Mouse (Mus musculus) CD4-positive, CD25-positive, alpha-beta regulatory T cell, adult 4 months (primary cell): ENCODE data around the gene Acrbp. TPM values are rescaled to one million over a fixed set of nuclear protein-coding genes. Genes with fewer than 3 reads are reported as not detected.
A peak's percentile ranks its signal among the peaks of the same experiment; 100 is the strongest.
"Not testable (repeated sequence)": the region's sequence is repeated elsewhere in the genome, so short reads cannot be mapped to it uniquely, and the experiment has no call there.

Experiments used
- ATAC-seq: one replicate; pipeline ENCODE4 v1.8.0; 2017
- polyA plus RNA-seq, 2 experiments: library from polyadenylated mRNA; unstranded; fragments of 100-300 nt; shearing (Covaris generic); gene quantifications; one replicate each; pipeline ENCODE4 v1.2.1; 2017

Acrbp gene
- polyA plus RNA-seq = 10 to 100 TPM; 24.6 to 25.9 TPM

- no peak for ATAC-seq
Observed at GRCm38 (mm10) chr6:125049678-125050077, at the start of gene Acrbp. TSS of gene Acrbp (plus strand) at chr6:125049689.

DNA sequence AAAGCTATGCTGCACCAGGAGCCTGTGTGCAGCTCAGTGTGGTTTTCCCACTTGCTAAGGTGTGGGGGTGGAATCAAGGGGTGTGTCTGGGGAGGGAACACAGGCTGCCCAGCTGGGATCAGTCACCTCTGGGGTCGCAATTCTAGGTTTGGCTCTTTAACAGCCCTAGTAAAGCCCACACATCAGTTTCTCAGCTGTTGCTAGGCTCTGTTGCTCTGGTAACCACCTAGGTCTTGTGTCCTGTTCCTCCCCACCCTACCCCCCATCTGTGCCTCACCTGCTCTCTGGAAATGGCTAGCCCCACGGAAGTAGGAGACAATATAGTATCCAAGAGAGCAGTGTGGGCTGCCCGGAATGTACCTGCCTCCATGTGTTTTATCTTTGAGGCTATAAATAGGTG lies 45.8 kb upstream of the Acrbp start:
- no peak for ATAC-seq

- no peak for ATAC-seq
Observed at GRCm38 (mm10) chr6:125005086-125005485, 44.4 kb upstream of the Acrbp start.

DNA sequence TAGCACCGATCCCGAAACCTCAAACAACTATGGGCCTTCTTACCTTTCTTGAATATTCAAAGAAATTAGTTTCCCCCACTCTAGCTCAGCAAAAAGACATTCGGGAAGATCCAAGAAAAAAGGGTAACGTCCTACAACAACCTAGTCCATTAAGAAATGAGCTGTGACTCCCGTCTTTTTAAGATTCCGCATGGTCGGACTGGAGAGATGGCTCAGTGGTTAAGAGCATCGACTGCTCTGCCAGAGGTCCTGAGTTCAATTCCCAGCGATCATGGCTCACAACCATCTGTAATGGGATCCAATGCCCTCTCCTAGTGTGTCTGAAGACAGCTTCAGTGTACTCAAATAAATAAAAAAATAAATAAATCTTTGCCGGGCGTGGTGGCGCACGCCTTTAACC lies 41.4 kb upstream of the Acrbp start:
- no peak for ATAC-seq

DNA sequence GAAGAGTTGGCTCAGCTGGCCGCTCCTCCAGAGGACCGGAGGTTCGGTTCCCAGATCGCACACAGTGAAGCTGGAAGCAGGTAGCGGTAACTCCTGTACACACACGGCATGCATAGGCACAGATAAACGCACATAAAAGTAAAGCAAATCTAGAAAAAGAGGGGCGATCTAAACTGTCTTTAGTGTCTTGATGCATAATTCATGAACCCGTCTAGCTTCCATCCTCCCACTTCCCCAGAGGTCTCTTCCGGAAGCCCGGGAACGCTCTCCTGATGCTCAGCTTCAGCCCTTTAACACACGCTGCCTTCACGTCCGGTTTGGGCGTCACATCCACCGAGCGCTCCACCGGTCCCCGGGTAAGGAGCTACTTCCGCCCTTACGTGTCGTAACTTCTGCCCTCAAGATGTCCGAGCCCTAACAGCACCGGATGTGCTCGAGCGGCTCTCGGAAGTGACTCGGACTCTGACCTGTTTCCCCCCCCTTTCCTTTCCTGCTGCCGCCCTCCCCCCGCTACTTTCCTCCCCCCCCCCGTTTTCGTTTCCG lies 40.8 kb upstream of the Acrbp start:
- peak; percentile 97 for ATAC-seq

DNA sequence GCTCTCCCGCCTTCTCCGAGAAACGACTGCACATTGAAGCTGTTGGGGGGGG lies 40.5 kb upstream of the Acrbp start, which contains the start of gene Zfp384:
Gene Zfp384, plus strand, starts transcription at position 17 of the 52 bp plus-strand sequence.
- ATAC-seq = no peak

- peak; percentile 54 for ATAC-seq
Observed at GRCm38 (mm10) chr6:125009181-125010073, 40.1 kb upstream of the Acrbp start.

DNA sequence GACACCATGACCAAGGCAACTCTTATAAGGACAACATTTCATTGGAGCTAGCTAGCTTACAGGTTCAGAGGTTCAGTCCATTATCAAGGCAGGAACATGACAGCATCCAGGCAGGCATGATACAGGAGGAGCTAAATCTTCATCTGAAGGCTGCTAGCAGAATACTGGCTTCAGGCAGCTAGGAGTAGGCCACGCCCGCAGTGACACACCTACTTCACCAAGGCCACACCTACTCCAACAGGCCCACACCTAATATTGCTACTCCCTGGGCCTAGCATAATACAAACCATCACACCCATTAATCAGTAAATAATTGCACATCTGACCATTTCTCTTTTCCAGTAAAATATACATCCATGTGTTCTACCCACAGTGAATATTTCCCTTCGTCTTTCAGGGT lies 31.8 kb upstream of the Acrbp start:
- no peak for ATAC-seq

DNA sequence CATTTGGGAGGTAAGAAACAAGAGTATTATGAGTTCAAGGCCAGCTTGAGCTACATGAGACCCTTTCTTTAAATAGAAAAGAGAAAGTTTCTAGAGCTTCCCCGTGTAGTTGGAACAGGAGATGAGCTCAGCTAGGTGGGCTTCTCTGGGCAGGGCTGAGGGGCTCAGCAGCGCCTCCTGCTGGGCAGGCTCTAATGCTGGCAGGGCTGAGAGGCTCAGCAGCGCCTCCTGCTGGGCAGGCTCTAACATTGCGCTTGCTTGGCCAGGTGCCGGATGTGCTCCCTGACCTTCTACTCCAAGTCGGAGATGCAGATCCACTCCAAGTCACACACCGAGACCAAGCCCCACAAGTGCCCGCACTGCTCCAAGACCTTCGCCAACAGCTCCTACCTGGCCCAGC lies 19.0 kb upstream of the Acrbp start:
- peak; percentile 82 for ATAC-seq

DNA sequence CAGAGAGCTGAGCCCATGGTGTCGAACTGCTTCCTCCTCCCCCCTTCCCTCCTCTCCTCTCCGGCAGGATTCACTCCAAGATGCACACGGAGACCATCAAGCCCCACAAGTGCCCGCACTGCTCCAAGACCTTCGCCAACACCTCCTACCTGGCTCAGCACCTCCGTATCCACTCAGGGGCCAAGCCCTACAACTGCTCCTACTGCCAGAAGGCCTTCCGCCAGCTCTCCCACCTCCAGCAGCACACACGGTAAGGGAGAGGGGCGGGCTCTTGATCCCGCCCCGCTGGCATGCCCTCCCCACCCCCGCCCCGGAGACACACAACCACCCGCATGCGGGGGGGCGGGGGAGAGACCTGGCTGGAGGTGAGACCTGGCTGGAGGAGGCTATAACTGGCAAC lies 17.9 kb upstream of the Acrbp start:
- ATAC-seq = no peak

DNA sequence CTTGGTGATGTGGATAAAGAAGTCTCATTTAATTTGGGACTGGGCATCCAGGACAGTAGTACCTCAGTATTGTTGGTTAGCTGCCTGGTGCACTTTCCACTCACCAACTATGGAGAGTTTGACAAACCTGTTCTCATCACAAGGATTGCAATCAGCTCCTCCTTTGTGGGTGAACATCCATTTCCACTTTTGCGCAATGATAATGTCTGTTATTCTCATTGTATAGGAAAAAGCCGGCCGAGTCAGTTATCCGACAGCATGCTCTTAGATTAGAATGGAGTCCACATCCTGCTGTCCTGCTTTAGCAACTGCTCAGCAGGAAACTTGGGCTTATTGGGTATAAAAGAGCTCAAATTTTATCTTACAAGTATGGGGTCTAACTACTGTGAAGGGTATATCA lies 10.8 kb upstream of the Acrbp start:
- no peak for ATAC-seq

- ATAC-seq = peak; percentile 14
Observed at GRCm38 (mm10) chr6:125039131-125039530, 10.4 kb upstream of the Acrbp start.

- peak; percentile 98 for ATAC-seq
Observed at GRCm38 (mm10) chr6:125039533-125040153, 9.8 kb upstream of the Acrbp start, which contains the start of gene Ing4. TSS of gene Ing4 (plus strand) at chr6:125039760.

- ATAC-seq = no peak
Observed at GRCm38 (mm10) chr6:125040221-125040620, 9.3 kb upstream of the Acrbp start.

- no peak for ATAC-seq
Observed at GRCm38 (mm10) chr6:125041047-125041446, 8.4 kb upstream of the Acrbp start.

DNA sequence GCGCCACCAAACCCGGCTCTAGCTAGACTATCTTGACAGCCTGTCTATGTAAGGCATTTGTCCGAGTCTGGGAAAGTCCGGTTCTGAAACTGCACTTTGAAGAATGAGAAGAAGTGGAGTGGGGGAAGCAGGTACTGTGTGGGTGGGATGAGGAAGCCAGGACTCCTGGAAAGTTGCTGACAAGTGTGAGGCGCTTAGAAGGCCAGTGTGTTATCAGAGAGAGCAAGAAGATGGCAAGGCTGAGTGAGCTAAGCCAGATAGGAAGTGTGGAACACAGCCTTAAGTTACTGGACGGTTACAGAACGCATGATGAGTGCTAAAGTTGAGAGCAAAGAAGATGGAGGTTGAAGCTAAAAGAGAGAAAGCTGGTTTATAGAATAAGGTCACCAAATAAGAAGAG lies 7.4 kb upstream of the Acrbp start:
- ATAC-seq = no peak

DNA sequence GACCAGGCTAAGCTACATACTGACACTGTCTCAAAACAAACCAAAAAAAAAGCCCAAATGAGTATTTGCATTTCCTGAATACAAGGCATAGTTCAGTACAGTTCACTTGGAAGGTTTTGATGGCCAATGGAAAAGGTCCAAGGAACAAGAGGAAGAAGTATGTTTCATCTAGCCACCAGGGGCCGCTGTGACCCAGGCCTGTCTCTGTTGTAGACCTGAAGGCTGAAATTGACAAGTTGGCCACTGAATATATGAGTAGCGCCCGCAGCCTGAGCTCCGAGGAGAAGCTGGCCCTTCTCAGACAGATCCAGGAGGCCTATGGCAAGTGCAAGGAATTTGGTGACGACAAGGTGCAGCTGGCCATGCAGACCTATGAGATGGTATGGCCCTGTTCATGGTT lies 2.8 kb upstream of the Acrbp start:
- peak; percentile 79 for ATAC-seq

DNA sequence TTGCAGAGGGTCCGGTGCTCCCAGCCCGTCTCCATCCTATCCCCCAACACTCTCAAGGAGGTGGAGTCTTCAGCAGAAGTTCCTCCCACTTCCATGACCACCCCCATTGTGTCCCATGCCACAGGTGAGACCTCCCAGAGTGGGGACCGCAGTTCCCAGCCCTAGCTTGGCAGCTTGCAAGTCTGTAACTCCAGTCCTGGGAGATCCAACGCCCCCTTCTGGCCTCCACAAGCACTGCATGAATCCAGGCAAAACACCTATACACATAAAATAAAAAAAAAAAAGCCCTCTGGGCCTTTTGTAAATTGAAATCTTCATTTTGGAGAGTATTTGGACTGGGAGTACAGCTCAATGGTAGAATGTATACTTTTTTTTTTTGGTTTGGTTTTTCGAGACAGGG lies 1.7 kb downstream of the Acrbp start:
- ATAC-seq = no peak

DNA sequence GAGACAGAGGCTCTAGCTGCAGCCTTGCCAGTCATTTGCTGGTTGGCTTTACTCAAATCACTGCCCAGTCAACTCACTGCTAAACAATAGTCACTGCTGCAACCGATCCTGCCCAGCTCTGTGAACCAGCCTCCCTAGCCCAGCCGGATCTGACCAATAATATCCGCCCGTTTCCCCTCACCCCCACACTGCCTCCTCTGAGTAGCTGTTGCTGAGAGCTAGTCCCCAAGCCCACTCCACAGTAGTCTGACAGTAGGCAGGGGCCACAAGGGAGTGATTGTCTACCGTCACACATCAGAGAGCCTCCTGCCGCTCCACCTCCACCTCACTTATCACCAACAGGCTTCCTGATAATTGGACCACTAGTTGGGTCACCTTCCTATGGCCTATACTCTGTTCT lies 12.0 kb downstream of the Acrbp start:
- no peak for ATAC-seq

DNA sequence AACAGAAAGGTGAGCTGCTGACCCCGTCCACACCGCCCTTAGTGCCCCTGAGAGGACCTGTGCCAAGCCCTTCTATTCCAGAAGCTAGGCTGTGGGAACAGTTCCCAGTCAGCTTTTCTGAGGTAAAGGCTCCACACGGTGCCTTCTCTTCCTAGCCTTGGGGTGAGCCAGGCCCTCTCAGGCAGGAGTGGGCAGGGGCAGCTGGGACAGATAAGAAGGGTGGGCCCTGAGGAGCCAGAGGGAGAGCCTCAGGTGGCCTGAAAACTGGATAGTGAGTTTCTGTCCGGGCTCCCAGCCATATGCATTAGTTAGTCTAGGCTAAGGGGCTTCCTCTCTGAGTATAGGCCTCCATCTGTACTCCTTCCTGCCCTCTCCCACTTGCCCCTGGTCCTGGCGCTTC lies 13.0 kb downstream of the Acrbp start:
- ATAC-seq = no peak

GRCm38 (mm10) chr6:125063906-125064305 lies 14.4 kb downstream of the Acrbp start:
- ATAC-seq = no peak

- ATAC-seq = not testable (repeated sequence)
Observed at GRCm38 (mm10) chr6:125065223-125065622, 15.7 kb downstream of the Acrbp start.

DNA sequence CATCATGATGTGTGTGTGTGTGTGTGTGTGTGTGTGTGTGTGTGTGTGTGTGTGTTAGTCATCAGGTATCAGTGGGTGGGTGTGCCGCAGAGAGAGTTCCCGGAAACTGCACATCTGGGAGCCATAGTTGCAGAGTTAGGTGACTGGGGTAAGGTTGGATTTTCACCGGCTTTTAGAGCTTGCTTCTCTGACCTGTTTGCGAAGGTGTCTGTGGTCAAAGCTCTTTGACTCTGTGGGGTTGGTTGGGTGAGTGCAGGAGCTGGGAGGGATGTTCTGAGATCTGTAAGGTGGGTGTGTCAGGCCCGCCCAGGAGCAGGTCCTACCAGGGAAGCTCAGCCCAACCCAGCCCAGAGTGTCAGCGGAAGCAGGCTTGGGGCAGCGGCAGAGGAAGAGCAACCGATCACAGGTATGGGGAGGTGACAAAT lies 18.1 kb downstream of the Acrbp start, which contains the start of gene Lpar5:
Gene Lpar5, plus strand, starts transcription at position 350 of the 425 bp plus-strand sequence.
- peak; percentile 16 for ATAC-seq

- ATAC-seq = peak; percentile 89
Observed at GRCm38 (mm10) chr6:125071170-125071895, 21.8 kb downstream of the Acrbp start.
